Mouse (Mus musculus) limb, embryonic 12.5 days (tissue): Measurements from ENCODE around the gene Nup62. TPM values are rescaled to one million over a fixed set of nuclear protein-coding genes. Genes with fewer than 3 reads are reported as not detected.
A peak's percentile ranks its signal among the peaks of the same experiment; 100 is the strongest.

Source experiments
- ATAC-seq: fragments of 200-750 bp; cut with Nextera tagmentation; 2 replicates; pipeline ENCODE4 v1.8.0; 2017; ENCODE audit warnings: low read depth, moderate TSS enrichment; ENCODE audit not compliant: insufficient number of reproducible peaks, insufficient read depth, low FRiP score, low TSS enrichment
- H3K27ac ChIP-seq: fragments of 300-500 bp; sonication (generic); 2 replicates; pipeline ENCODE4 v1.5.1; 2016; ENCODE audit warnings: mild to moderate bottlenecking, moderate library complexity
- H3K27me3 ChIP-seq: fragments of 300-500 bp; sonication (generic); 2 replicates; pipeline ENCODE4 v1.6.1; 2016; ENCODE audit warnings: mild to moderate bottlenecking, moderate library complexity
- H3K36me3 ChIP-seq: fragments of 300-500 bp; sonication (generic); 2 replicates; pipeline ENCODE4 v1.6.1; 2016; ENCODE audit warnings: mild to moderate bottlenecking, moderate library complexity
- H3K4me1 ChIP-seq: fragments of 300-500 bp; sonication (generic); replicated peaks from 2 replicates; pipeline ENCODE4 v1.6.1; 2016
- H3K4me2 ChIP-seq: fragments of 300-500 bp; sonication (generic); 2 replicates; pipeline ENCODE4 v1.6.1; 2016; ENCODE audit warnings: mild to moderate bottlenecking, moderate library complexity
- H3K4me3 ChIP-seq: fragments of 300-500 bp; sonication (generic); replicated peaks from 2 replicates; pipeline ENCODE4 v1.5.1; 2016; ENCODE audit warnings: mild to moderate bottlenecking
- H3K9ac ChIP-seq: fragments of 300-500 bp; sonication (generic); replicated peaks from 2 replicates; pipeline ENCODE4 v1.6.1; 2016; ENCODE audit warnings: mild to moderate bottlenecking, moderate library complexity
- H3K9me3 ChIP-seq: fragments of 300-500 bp; sonication (generic); 2 replicates; pipeline ENCODE4 v1.6.1; 2016; ENCODE audit warnings: mild to moderate bottlenecking, moderate library complexity
- WGBS: fragments of 180-500 bp; shearing (Covaris S2); methylation state at CpG from one replicate; pipeline ENCODE4 v1.1.7; 2016; 5-methylcytosine and 5-hydroxymethylcytosine counted together
- polyA plus RNA-seq: library from polyadenylated mRNA; unstranded; fragments of >200 nt; fragmentation: Nextera tagmentation; extraction: Ambion mirVana; gene quantifications from 2 replicates; pipeline ENCODE4 v1.2.1, GENCODE M21; 2016

The Nup62 gene
- polyA plus RNA-seq, 1 experiment from 2014 or later = 105 TPM

- H3K4me1 ChIP-seq = peaks cover 8% of the 10 kb centered on the region
- H3K36me3 ChIP-seq = peaks cover 21% of the 10 kb centered on the region
- H3K27me3 ChIP-seq = peaks cover 3% of the 10 kb centered on the region; the same call in 1 of the 2 replicates
- ATAC-seq = no peak
- no peak overlapping the region for H3K4me2 ChIP-seq
- H3K27ac ChIP-seq = no peak overlapping the region
- 85% methylated on average over 4 of the region's 4 CpGs for WGBS
- no peak overlapping the region for H3K9ac ChIP-seq
- no peak overlapping the region for H3K4me3 ChIP-seq
- H3K9me3 ChIP-seq = no peaks in the 10 kb centered on the region
Observed at GRCm38 (mm10) chr7:44810365-44810764, 5.5 kb upstream of the Nup62 start.

GRCm38 (mm10) chr7:44810819-44811557 lies 4.9 kb upstream of the Nup62 start:
- no peak overlapping the region for H3K4me3 ChIP-seq
- no peak overlapping the region for H3K9ac ChIP-seq
- ATAC-seq = no peak
- peaks cover 21% of the 10 kb centered on the region for H3K36me3 ChIP-seq
- H3K27ac ChIP-seq = no peak overlapping the region
- H3K4me1 ChIP-seq = peaks cover 8% of the 10 kb centered on the region
- H3K4me2 ChIP-seq = no peak overlapping the region
- WGBS = 84% methylated on average over 7 of the region's 7 CpGs
- no peaks in the 10 kb centered on the region for H3K27me3 ChIP-seq
- no peaks in the 10 kb centered on the region for H3K9me3 ChIP-seq

- WGBS = 87% methylated on average over 20 of the region's 20 CpGs
- no peak for ATAC-seq
- Histone ChIP-seq H3K9me3 (no peaks in the 10 kb centered on the region), H3K4me2 (no peak overlapping the region), H3K4me3 (no peak overlapping the region), H3K4me1 (peaks cover 14% of the 10 kb centered on the region), H3K9ac (0 out of 2 replicates have a peak overlapping the region, but pooled peaks have one; percentile 24), H3K27me3 (no peaks in the 10 kb centered on the region), H3K36me3 (peaks cover 21% of the 10 kb centered on the region), H3K27ac (no peak overlapping the region)
Observed at GRCm38 (mm10) chr7:44812651-44813325, 3.1 kb upstream of the Nup62 start.

- H3K36me3 ChIP-seq = peaks cover 27% of the 10 kb centered on the region
- H3K27ac ChIP-seq = no peak overlapping the region
- peaks cover 26% of the 10 kb centered on the region for H3K4me1 ChIP-seq
- H3K4me3 ChIP-seq = no peak overlapping the region
- H3K27me3 ChIP-seq = no peaks in the 10 kb centered on the region
- no peak for ATAC-seq
- H3K9me3 ChIP-seq = no peaks in the 10 kb centered on the region
- no peak overlapping the region for H3K4me2 ChIP-seq
- H3K9ac ChIP-seq = no peak overlapping the region
- 91% methylated on average over 3 of the region's 3 CpGs for WGBS
Observed at GRCm38 (mm10) chr7:44813985-44814384, 1.9 kb upstream of the Nup62 start.

- Histone ChIP-seq H3K27me3 (no peaks in the 10 kb centered on the region), H3K36me3 (peaks cover 27% of the 10 kb centered on the region), H3K4me3 (no peak overlapping the region), H3K9ac (no peak overlapping the region), H3K9me3 (no peaks in the 10 kb centered on the region), H3K4me1 (peaks cover 30% of the 10 kb centered on the region), H3K4me2 (no peak overlapping the region), H3K27ac (no peak overlapping the region)
- ATAC-seq = no peak
- WGBS = 94% methylated on average over 4 of the region's 4 CpGs
Observed at GRCm38 (mm10) chr7:44814423-44814822, 1.5 kb upstream of the Nup62 start.

- peaks cover 36% of the 10 kb centered on the region for H3K4me1 ChIP-seq
- H3K36me3 ChIP-seq = peaks cover 32% of the 10 kb centered on the region
- peak overlapping the region; percentile 44 for H3K9ac ChIP-seq
- H3K27ac ChIP-seq = peak overlapping the region; percentile 97
- peak overlapping the region; percentile 72 for H3K4me3 ChIP-seq
- no peaks in the 10 kb centered on the region for H3K27me3 ChIP-seq
- ATAC-seq = 0 out of 2 replicates have a peak, but pooled peaks have one; percentile 9
- peak overlapping the region; percentile 58 for H3K4me2 ChIP-seq
- WGBS = 43% methylated on average over 14 of the region's 14 CpGs
- no peaks in the 10 kb centered on the region for H3K9me3 ChIP-seq
Observed at GRCm38 (mm10) chr7:44814952-44815553, 835 bp upstream of the Nup62 start.

- peaks cover 36% of the 10 kb centered on the region for H3K36me3 ChIP-seq
- under 1% methylated on average over 57 of the region's 57 CpGs for WGBS
- no peaks in the 10 kb centered on the region for H3K9me3 ChIP-seq
- H3K4me2 ChIP-seq = peak within 1 kb of the TSS; percentile 87
- H3K4me1 ChIP-seq = peaks cover 41% of the 10 kb centered on the region
- no peaks in the 10 kb centered on the region for H3K27me3 ChIP-seq
- H3K27ac ChIP-seq = peak within 1 kb of the TSS; percentile 97
- peak within 1 kb of the TSS; percentile 90 for H3K9ac ChIP-seq
- ATAC-seq = peak; percentile 6
- peak within 1 kb of the TSS; percentile 72 for H3K4me3 ChIP-seq
Observed at GRCm38 (mm10) chr7:44816470-44817021, 658 bp downstream of the Nup62 start, which contains the start of gene Atf5. Gene Atf5 (minus strand): TSS chr7:44816658.

GRCm38 (mm10) chr7:44817441-44817840 lies 1.6 kb downstream of the Nup62 start:
- Histone ChIP-seq H3K4me1 (peaks cover 41% of the 10 kb centered on the region), H3K27me3 (no peaks in the 10 kb centered on the region), H3K27ac (0 out of 2 replicates have a peak overlapping the region, but pooled peaks have one; percentile 97), H3K36me3 (peaks cover 32% of the 10 kb centered on the region; the same call in 1 of the 2 replicates), H3K4me3 (peak overlapping the region; percentile 72), H3K9ac (peak overlapping the region; percentile 90), H3K4me2 (peak overlapping the region; percentile 87), H3K9me3 (no peaks in the 10 kb centered on the region)
- WGBS = 33% methylated on average over 3 of the region's 3 CpGs
- no peak for ATAC-seq

- no peaks in the 10 kb centered on the region for H3K27me3 ChIP-seq
- peaks cover 30% of the 10 kb centered on the region; the same call in 1 of the 2 replicates for H3K36me3 ChIP-seq
- H3K4me2 ChIP-seq = peak overlapping the region; percentile 87
- no peak overlapping the region for H3K27ac ChIP-seq
- no peaks in the 10 kb centered on the region for H3K9me3 ChIP-seq
- WGBS = 70% methylated on average over 2 of the region's 2 CpGs
- H3K4me3 ChIP-seq = peak overlapping the region; percentile 72
- H3K9ac ChIP-seq = peak overlapping the region; percentile 90; the same call in 1 of the 2 replicates
- no peak for ATAC-seq
- peaks cover 41% of the 10 kb centered on the region for H3K4me1 ChIP-seq
Observed at GRCm38 (mm10) chr7:44818164-44818563, 2.3 kb downstream of the Nup62 start.

- H3K9ac ChIP-seq = peak overlapping the region; percentile 50
- H3K36me3 ChIP-seq = peaks cover 28% of the 10 kb centered on the region; the same call in 1 of the 2 replicates
- no peak for ATAC-seq
- H3K4me3 ChIP-seq = peak overlapping the region; percentile 72
- H3K4me2 ChIP-seq = peak overlapping the region; percentile 87
- no peaks in the 10 kb centered on the region for H3K27me3 ChIP-seq
- WGBS = 50% methylated on average over 6 of the region's 6 CpGs
- 0 out of 2 replicates have a peak overlapping the region, but pooled peaks have one; percentile 25 for H3K27ac ChIP-seq
- no peaks in the 10 kb centered on the region for H3K9me3 ChIP-seq
- peaks cover 41% of the 10 kb centered on the region for H3K4me1 ChIP-seq
Observed at GRCm38 (mm10) chr7:44818751-44819235, 2.9 kb downstream of the Nup62 start.
